Mouse (Mus musculus): ENCODE data around the gene Nacc1. TPM values are rescaled to one million over a fixed set of nuclear protein-coding genes. Genes with fewer than 3 reads are reported as not detected.

Gene Nacc1
- polyA plus RNA-seq, 1 experiment from 2014 or later = 6.9 TPM

DNA sequence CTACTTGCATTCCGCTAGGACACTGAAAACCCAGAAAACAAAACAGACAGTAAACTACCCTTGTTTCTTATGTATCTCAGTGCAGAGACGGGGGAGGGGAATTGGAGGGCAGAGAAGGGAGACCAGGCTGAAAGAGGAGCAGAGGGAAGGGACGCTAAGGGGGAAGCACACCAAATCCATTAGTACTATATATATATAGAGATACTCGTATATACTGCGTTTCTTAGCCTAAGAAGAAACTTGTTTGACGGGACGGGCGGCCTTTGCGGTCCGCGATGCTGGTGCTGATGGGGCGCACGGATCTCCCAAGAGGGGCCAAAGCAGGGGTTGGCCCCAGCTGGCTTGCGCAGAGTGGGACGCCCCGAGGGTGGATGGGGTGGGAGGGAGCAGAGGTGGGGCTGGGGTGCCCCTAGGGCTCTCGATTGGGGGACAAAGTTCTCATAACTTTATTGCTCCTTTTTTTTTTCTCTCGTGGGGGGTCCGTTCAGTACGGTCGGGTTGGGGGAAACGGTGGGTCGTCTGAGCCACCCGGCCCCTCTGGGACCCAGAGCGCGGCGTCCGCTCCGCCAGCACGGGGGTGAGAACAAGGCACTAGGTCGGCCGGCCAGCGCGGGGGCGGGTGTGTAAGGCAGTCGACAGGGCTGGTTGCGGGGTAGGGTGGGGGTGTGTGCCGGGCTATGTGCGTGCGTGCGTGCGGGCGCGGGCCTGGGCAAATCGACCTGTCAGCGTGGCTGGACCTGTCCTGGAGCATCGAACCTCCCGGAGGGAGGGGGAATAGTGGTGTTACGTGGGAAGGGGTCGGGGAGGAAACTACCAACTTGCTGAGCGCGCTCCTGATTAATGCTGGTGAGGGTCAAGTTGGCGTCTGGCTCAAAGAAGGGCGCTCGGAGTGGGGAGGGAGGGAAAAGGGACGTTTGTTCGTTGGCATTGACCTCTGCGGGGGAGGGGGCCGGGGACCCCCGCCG lies 17.5 kb upstream of the Nacc1 start:
- ATAC-seq (ENCODE audit: low read depth) (0 out of 2 replicates have a peak, but pooled peaks have one; percentile 6), DNase-seq (peak; percentile 73)
- Histone ChIP-seq H3K4me1 (replicated peaks) (peaks cover 79% of the 10 kb centered on the region), H3K27ac (peak overlapping the region; percentile 98), H3K4me3 (replicated peaks) (peak overlapping the region; percentile 88), H3K4me2 (peak overlapping the region; percentile 95), H3K9ac (peak overlapping the region; percentile 98), H3K36me3 (peaks cover 22% of the 10 kb centered on the region), H3K9me3 (replicated peaks) (no peaks in the 10 kb centered on the region), H3K27me3 (peaks cover 26% of the 10 kb centered on the region)
- WGBS (ENCODE audit: insufficient replicate concordance) = under 1% methylated on average over 61 of the region's 61 CpGs

DNA sequence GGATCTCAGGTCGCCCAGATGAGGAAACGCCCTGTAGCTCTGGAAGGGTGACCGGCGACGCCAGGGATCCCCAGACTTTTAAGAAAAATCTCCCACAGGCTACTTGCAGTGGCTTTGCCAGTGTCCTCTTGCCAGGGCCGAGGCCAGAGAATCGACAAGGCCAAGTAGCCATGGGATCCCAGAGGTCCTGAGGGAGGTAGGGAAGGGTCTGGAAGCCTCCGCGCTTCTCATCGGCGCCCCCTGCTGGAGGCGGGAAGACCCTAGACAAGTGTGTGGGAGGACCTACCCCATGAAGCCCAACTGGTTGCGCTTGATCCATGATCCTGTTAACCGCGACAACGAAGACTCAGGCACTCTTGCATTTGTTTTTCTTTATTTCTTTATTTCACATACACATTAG lies 16.7 kb upstream of the Nacc1 start:
- peaks cover 83% of the 10 kb centered on the region for H3K4me1 ChIP-seq (replicated peaks)
- peak; percentile 26 for ATAC-seq (ENCODE audit: low read depth)
- H3K9ac ChIP-seq = peak overlapping the region; percentile 98

DNA sequence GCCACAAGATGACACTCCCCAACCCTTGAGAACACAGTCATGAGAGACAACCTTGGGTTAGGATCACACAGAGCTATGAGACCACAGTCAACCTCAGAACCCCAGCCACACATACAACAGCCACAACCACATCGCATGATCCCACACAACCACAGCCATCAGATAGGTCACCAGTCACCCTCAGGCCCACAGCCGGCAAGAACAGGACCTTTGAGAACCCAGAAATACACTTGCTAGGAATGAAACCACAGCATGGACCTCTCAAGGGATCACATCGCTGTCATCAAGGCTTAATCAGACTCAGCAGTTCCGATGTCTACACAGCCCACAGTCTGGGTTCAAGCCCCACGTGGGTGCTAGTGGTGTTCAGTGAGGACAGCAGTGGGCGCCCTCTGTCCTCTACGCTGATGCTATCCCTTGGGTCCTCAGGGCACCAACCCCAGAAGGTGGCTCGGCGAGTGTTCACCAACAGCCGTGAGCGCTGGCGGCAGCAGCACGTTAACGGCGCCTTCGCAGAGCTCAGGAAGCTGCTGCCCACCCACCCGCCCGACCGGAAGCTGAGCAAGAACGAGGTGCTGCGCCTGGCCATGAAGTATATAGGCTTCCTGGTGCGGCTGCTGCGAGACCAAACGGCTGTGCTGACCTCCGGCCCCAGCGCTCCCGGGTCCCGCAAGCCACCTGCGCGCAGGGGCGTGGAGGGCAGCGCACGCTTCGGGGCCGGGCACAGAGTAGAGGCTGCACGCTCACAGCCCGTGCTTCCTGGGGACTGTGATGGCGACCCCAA lies 16.0 kb upstream of the Nacc1 start:
- DNase-seq = peak; percentile 56
- Histone ChIP-seq H3K27ac (peak overlapping the region; percentile 98), H3K9ac (peak overlapping the region; percentile 98), H3K27me3 (peaks cover 24% of the 10 kb centered on the region), H3K4me2 (peak overlapping the region; percentile 95), H3K4me3 (replicated peaks) (peak overlapping the region; percentile 88), H3K36me3 (peaks cover 32% of the 10 kb centered on the region), H3K9me3 (replicated peaks) (no peaks in the 10 kb centered on the region), H3K4me1 (replicated peaks) (peaks cover 83% of the 10 kb centered on the region)
- WGBS (ENCODE audit: insufficient replicate concordance) = 2% methylated on average over 38 of the region's 38 CpGs
- no peak for ATAC-seq (ENCODE audit: low read depth)

More for the DNA sequence above, 16.7 kb upstream of the Nacc1 start:
- DNase-seq = peak; percentile 84
- Histone ChIP-seq H3K27me3 (peaks cover 26% of the 10 kb centered on the region), H3K4me3 (replicated peaks) (peak overlapping the region; percentile 88), H3K9me3 (replicated peaks) (no peaks in the 10 kb centered on the region), H3K36me3 (peaks cover 25% of the 10 kb centered on the region), H3K4me2 (peak overlapping the region; percentile 95), H3K27ac (peak overlapping the region; percentile 98)
- 1% methylated on average over 16 of the region's 16 CpGs for WGBS (ENCODE audit: insufficient replicate concordance)

DNA sequence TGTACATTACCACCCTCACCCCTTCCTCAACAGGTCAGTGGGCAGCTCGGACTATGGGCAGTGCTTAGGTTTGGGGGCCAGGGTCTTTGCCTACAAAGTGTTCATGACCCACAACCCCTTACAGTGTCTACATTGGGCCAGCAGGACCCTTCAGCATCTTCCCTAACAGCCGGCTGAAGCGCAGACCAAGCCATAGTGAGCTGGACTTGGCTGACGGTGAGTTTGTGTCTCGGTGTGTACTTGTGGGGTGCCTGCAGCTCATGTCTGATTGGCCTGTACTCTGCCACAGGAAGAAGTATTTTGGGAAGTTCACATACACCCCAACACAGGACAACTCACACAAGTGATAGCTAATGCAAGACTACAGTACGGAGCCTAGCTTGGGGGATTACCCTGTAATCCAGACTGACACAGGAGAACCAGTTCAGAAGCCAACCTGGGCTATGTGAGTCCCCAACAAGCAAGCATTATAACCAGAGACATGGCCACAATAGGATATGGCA lies 15.4 kb upstream of the Nacc1 start:
- ATAC-seq (ENCODE audit: low read depth) = no peak
- H3K4me1 ChIP-seq (replicated peaks) = peaks cover 83% of the 10 kb centered on the region
- DNase-seq = no peak
- no peaks in the 10 kb centered on the region for H3K9me3 ChIP-seq (replicated peaks)
- H3K27ac ChIP-seq = peak overlapping the region; percentile 98
- 26% methylated on average over 6 of the region's 6 CpGs for WGBS (ENCODE audit: insufficient replicate concordance)
- H3K4me2 ChIP-seq = peak overlapping the region; percentile 95
- peaks cover 38% of the 10 kb centered on the region for H3K36me3 ChIP-seq
- H3K9ac ChIP-seq = peak overlapping the region; percentile 98
- H3K27me3 ChIP-seq = peaks cover 21% of the 10 kb centered on the region
- H3K4me3 ChIP-seq (replicated peaks) = peak overlapping the region; percentile 88

DNA sequence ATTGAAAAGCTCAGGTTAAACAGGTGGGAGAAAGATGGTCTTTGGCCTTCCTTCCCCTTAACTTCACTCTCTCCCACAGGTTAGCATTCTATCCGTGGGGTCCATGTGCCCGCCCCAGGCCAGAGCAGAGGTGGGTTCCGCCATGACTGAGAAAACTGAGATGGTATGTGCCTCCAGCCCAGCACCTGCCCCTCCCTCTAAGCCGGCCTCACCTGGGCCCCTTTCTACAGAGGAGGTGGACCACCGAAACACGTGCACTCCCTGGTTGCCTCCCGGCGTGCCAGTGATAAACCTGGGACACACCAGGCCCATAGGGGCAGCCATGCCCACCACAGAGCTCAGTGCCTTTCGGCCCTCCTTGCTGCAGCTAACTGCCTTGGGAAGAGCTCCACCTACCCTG lies 14.9 kb upstream of the Nacc1 start:
- peaks cover 16% of the 10 kb centered on the region for H3K27me3 ChIP-seq
- ATAC-seq (ENCODE audit: low read depth) (no peak), DNase-seq (peak; percentile 49)
- 12% methylated on average over 9 of the region's 9 CpGs for WGBS (ENCODE audit: insufficient replicate concordance)
- no peaks in the 10 kb centered on the region for H3K9me3 ChIP-seq (replicated peaks)
- peak overlapping the region; percentile 95 for H3K4me2 ChIP-seq
- peaks cover 43% of the 10 kb centered on the region for H3K36me3 ChIP-seq
- peak overlapping the region; percentile 88 for H3K4me3 ChIP-seq (replicated peaks)
- H3K27ac ChIP-seq = peak overlapping the region; percentile 98
- peak overlapping the region; percentile 98 for H3K9ac ChIP-seq
- peaks cover 81% of the 10 kb centered on the region for H3K4me1 ChIP-seq (replicated peaks)

DNA sequence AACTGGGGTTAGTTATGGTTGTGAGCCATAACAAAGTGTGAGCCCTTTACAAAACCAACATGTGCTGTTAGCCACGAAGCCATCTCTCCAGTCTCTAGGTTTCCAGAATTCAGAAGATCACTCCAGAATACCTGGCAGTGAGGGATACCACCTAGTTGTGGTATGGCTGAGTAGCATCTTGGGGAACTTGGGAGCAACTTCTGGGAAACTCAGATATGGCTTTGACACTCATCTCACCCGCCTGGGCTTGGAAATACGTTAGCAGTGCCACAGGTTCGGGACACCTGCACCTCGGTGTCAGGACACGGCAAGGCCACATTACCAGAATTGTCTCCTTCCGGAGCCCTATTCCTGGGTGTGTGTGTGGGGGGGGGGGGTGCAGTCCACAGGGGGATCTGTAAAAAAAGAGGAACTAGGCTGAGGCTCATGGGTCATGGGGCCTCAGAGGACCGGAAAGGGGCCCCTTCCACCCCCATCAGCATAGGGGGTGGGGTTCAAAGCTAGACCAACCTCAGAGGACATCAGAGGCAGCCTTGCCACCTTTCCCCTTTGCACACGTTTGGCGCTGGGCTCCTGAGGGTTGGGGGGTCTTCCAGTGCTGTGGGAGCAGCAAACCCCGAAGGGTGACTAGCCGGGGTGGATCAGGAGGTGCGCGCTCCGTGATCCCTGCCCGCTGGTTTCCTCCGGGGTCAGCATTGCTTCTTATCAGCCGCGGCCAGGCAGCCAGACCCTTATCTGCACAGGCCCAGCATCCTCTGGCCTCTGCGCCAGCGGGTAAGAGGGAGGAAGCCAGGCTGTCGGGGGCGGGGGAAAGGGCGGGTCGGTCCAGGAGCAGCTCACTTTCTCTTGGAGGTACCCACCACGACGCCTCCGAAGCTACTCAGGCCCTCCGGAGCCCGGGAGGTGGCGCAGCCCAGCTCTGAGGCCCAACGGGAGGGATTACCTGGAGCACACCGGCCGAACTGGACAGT lies 13.6 kb upstream of the Nacc1 start, which contains the start of gene Lyl1:
Gene Lyl1 (plus strand): TSS at position 517 of the 971 bp plus-strand sequence.
- H3K9me3 ChIP-seq (replicated peaks) = no peaks in the 10 kb centered on the region
- H3K27me3 ChIP-seq = 0 out of 2 replicates have a peak, but pooled peaks cover 4% of the 10 kb centered on the region
- peak within 1 kb of the TSS; percentile 98 for H3K9ac ChIP-seq
- H3K4me2 ChIP-seq = peak within 1 kb of the TSS; percentile 95
- DNase-seq (peak; percentile 99), ATAC-seq (ENCODE audit: low read depth) (peak; percentile 87)
- peaks cover 56% of the 10 kb centered on the region for H3K36me3 ChIP-seq
- peak within 1 kb of the TSS; percentile 88 for H3K4me3 ChIP-seq (replicated peaks)
- WGBS (ENCODE audit: insufficient replicate concordance) = 2% methylated on average over 34 of the region's 34 CpGs
- peak within 1 kb of the TSS; percentile 98 for H3K27ac ChIP-seq
- peaks cover 68% of the 10 kb centered on the region for H3K4me1 ChIP-seq (replicated peaks)

DNA sequence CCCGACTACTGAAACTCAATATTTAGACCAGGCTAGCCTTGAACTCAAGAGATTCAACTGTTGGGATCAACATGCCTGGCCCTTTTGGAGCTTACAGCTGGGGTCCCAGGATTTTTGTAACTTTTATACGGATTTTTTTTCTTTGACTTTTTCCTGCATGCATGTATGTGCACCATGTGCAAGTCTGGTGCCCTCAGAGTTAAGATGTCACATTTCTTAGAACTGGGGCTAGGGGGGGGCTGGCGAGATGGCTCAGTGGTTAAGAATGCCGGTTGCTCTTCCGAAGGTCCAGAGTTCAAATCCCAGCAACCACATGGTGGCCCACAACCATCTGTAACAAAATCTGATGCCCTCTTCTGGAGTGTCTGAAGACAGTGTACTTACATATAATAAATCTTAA lies 12.9 kb upstream of the Nacc1 start:
- DNase-seq (no peak), ATAC-seq (ENCODE audit: low read depth) (no peak)
- Histone ChIP-seq H3K4me1 (replicated peaks) (peaks cover 63% of the 10 kb centered on the region), H3K27ac (peak overlapping the region; percentile 98), H3K9ac (peak overlapping the region; percentile 98), H3K27me3 (0 out of 2 replicates have a peak, but pooled peaks cover 2% of the 10 kb centered on the region), H3K9me3 (replicated peaks) (no peaks in the 10 kb centered on the region), H3K4me3 (replicated peaks) (0 out of 2 replicates have a peak overlapping the region, but pooled peaks have one; percentile 88), H3K4me2 (peak overlapping the region; percentile 95), H3K36me3 (peaks cover 62% of the 10 kb centered on the region)
- WGBS (ENCODE audit: insufficient replicate concordance) = 27% methylated on average over 5 of the region's 5 CpGs

DNA sequence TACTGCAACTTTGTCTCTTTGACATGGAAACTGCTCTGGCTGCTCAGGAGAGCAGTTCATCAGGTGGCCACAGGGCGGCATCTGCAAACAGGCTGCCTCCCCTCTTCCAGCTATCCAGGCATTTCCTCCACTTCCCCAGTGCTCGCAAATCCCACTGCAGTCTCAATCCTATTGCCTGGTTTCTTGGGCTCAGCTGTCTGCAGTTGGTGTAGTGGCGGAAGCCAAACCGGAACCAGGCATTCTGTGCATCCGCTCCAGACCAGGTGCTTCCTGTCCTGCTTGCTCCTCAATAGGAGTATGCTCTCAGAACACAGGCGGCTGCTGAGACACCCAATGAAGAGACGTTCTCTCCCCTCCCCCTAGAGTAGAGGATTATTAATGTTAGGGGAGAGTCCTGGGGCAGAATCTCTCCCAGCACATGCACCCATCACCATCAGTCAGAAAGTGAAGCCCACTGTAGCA lies 12.2 kb upstream of the Nacc1 start:
- H3K4me1 ChIP-seq (replicated peaks) = peaks cover 57% of the 10 kb centered on the region
- no peak overlapping the region for H3K4me3 ChIP-seq (replicated peaks)
- H3K27me3 ChIP-seq = no peaks in the 10 kb centered on the region
- H3K4me2 ChIP-seq = peak overlapping the region; percentile 95
- DNase-seq (peak; percentile 66), ATAC-seq (ENCODE audit: low read depth) (no peak)
- 23% methylated on average over 7 of the region's 7 CpGs for WGBS (ENCODE audit: insufficient replicate concordance)
- no peaks in the 10 kb centered on the region for H3K9me3 ChIP-seq (replicated peaks)
- H3K36me3 ChIP-seq = peaks cover 69% of the 10 kb centered on the region
- H3K9ac ChIP-seq = peak overlapping the region; percentile 98
- peak overlapping the region; percentile 98 for H3K27ac ChIP-seq

DNA sequence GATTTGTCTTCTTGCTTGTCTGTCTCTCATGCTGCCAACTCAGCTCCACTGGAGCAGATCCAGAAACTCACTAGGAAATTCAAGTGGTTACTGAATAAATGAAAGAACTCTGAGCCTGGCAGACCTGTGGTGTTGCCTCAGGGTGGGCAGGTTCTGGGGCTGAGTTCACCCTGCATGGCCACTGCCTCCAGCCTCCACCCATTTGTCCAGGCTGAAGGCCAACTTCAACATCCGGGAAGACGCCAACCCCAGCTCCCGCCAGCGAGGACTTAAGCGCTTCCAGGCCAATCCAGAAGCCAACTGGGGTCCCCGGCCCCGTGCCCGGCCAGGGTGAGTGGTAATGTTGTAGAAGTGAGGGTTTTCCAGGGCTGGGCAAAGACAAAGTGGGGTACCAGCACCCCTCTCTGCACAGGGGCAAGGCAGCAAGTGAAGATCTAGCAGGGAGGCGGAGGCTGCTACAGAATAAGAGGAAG lies 11.3 kb upstream of the Nacc1 start:
- Histone ChIP-seq H3K27ac (peak overlapping the region; percentile 98), H3K27me3 (no peaks in the 10 kb centered on the region), H3K36me3 (peaks cover 72% of the 10 kb centered on the region), H3K9me3 (replicated peaks) (no peaks in the 10 kb centered on the region), H3K9ac (peak overlapping the region; percentile 98), H3K4me2 (no peak overlapping the region), H3K4me1 (replicated peaks) (peaks cover 48% of the 10 kb centered on the region), H3K4me3 (replicated peaks) (no peak overlapping the region)
- 88% methylated on average over 9 of the region's 9 CpGs for WGBS (ENCODE audit: insufficient replicate concordance)
- ATAC-seq (ENCODE audit: low read depth) (no peak), DNase-seq (no peak)

DNA sequence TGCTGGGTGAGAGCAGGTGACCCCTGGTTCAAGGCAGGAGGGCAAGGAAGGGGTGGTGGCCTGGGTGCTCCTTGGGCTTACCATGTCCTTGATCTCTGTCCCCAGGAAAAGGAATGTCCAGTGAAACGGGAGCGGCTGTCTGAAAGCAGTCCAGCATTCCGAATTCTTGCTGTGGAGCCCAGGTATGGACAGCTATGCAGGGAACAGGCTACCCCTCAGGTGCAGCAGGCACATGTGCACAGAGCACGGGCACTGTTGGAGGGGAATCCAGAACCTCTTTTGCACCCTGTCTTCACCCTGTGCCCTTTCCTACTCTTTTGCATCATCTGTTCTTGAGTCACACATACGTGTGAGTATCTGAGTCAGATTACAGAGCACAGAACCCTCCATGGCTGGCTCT lies 10.6 kb upstream of the Nacc1 start:
- WGBS (ENCODE audit: insufficient replicate concordance) = 73% methylated on average over 5 of the region's 5 CpGs
- no peak overlapping the region for H3K4me3 ChIP-seq (replicated peaks)
- ATAC-seq (ENCODE audit: low read depth) = no peak
- H3K9me3 ChIP-seq (replicated peaks) = no peaks in the 10 kb centered on the region
- H3K4me2 ChIP-seq = no peak overlapping the region
- H3K36me3 ChIP-seq = peaks cover 71% of the 10 kb centered on the region
- H3K4me1 ChIP-seq (replicated peaks) = peaks cover 41% of the 10 kb centered on the region
- DNase-seq = no peak
- H3K9ac ChIP-seq = no peak overlapping the region
- H3K27ac ChIP-seq = peak overlapping the region; percentile 98
- H3K27me3 ChIP-seq = no peaks in the 10 kb centered on the region
